Mouse (Mus musculus) kidney, adult 2 months (tissue): ENCODE results near the gene Ranbp17.

Source experiments
- CTCF ChIP-seq: fragments of 200-500 bp; conservative IDR thresholded peaks from 2 replicates; pipeline ENCODE4 v1.5.1; 2011; ENCODE audit warnings: low read depth, mild to moderate bottlenecking, control low read depth, low read length, moderate library complexity, mixed read lengths; ENCODE audit not compliant: insufficient read depth, insufficient read length
- POLR2A ChIP-seq: fragments of 200-500 bp; IDR thresholded peaks from one replicate; pipeline ENCODE4 v1.6.1; 2011; ENCODE audit warnings: low read depth, low read length, control low read depth

- TF ChIP-seq POLR2A = no peak
- no peak for TF ChIP-seq CTCF
These were observed 212.7 kb downstream of the Ranbp17 start for GRCm38 (mm10) chr11:33300859-33301258.
